In the genomic region with DNA sequence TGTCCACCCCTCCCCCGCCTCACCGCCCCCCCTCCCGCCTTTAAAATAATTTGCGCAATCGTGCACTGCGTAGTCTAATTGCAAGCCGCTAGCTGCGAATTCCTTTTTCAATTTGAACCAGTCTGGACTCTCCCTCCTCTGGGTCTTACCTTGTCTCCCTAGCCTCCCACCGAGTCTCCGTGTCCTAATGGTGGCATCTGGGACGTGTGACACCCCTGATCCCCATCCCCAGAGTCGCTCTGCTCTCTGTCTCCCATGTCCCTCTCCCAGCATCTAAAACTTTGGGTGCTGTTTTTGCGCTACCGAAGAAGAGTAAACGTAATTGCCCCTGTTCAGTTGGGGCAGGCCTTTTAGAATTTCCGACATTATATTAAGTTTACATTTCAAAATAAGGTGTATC, we compare ENCODE assay signal across 9 mouse cellular contexts. TPM values are rescaled to one million over a fixed set of nuclear protein-coding genes. Genes with fewer than 3 reads are reported as not detected.
DNase-seq lines count a peak whose midpoint lies in the region; ATAC-seq and TF ChIP-seq lines count a peak whose summit lies in the region.
"Had no signal": no experiment of that assay in that cellular context is flagged by ENCODE, and none has a peak within 500 bp of the region (broad histone marks: within the 10 kb centered on the region; RNA-seq: fewer than 3 reads in every experiment).

No protein-coding gene starts in this region.

- TF ChIP-seq EP300 in lung, postnatal 0 days (IDR thresholded peaks at IDR 0.05): no peak

- WGBS in hindbrain, embryonic 10.5 days: 1% methylated on average over 16 of the region's 16 CpGs
- 1% methylated on average over 16 of the region's 16 CpGs for WGBS in lung, postnatal 0 days

- no peaks in the 10 kb centered on the region for H3K36me3 ChIP-seq in hindbrain, embryonic 10.5 days
- H3K36me3 ChIP-seq in lung, postnatal 0 days (ENCODE audit: insufficient read depth, low read length): no peaks in the 10 kb centered on the region

- TF ChIP-seq CTCF in lung, postnatal 0 days (IDR thresholded peaks at IDR 0.05): no peak

- intact Hi-C loops in gastrocnemius, postnatal 14 days (cut with DNase I; ENCODE audit: low total_unique reads): no loop called here

- ATAC-seq in lung, postnatal 0 days: no peak

- H3K4me2 ChIP-seq in lung, postnatal 0 days (replicated peaks; ENCODE audit: low read depth, low read length): peak overlapping the region; percentile 83

- H3K27me3 ChIP-seq in hindbrain, embryonic 10.5 days (ENCODE audit: insufficient read depth, poor library complexity, severe bottlenecking): peaks cover 87% of the 10 kb centered on the region
- H3K27me3 ChIP-seq in lung, postnatal 0 days (replicated peaks; ENCODE audit: insufficient read depth, low read length): 0 out of 2 replicates have a peak, but pooled peaks cover 4% of the 10 kb centered on the region

- H3K27ac ChIP-seq in hindbrain, embryonic 10.5 days: no peak overlapping the region
- H3K27ac ChIP-seq in lung, postnatal 0 days (ENCODE audit: low read length): no peak overlapping the region

- no peak overlapping the region for H3K9ac ChIP-seq in lung, postnatal 0 days (replicated peaks; ENCODE audit: low read depth)

- H3K9me3 ChIP-seq in hindbrain, embryonic 10.5 days: no peaks in the 10 kb centered on the region
- no peaks in the 10 kb centered on the region for H3K9me3 ChIP-seq in lung, postnatal 0 days (ENCODE audit: low read length)

- H3K4me1 ChIP-seq in hindbrain, embryonic 10.5 days (replicated peaks): peaks cover 15% of the 10 kb centered on the region
- peaks cover 4% of the 10 kb centered on the region; the same call in 1 of the 2 replicates for H3K4me1 ChIP-seq in lung, postnatal 0 days (ENCODE audit: insufficient read depth, low read depth, low read length)

- DNase-seq in adrenal gland, postnatal 10 days: peak; percentile 7
- no peak for DNase-seq in adrenal gland, postnatal 4 days (ENCODE audit: low spot score in 2 of 2)
- peak; percentile 15 for DNase-seq in ES-CJ7 (ENCODE audit: low read depth, low spot score)
- DNase-seq in hindbrain, embryonic 10.5 days (ENCODE audit: low spot score): peak; percentile 30
- peak; percentile 55 for DNase-seq in lung, postnatal 0 days (ENCODE audit: low spot score)
- no peak for DNase-seq in gastrocnemius, postnatal 14 days
- no peak for DNase-seq in thymus, postnatal 14 days
- DNase-seq in cerebellum, postnatal 4 days (ENCODE audit: low spot score in 2 of 2): no peak

- peak overlapping the region; percentile 45 for H3K4me3 ChIP-seq in hindbrain, embryonic 10.5 days
- peak overlapping the region; percentile 50 for H3K4me3 ChIP-seq in lung, postnatal 0 days (ENCODE audit: low read depth, low read length)
- H3K4me3 ChIP-seq: myocyte had no signal

RNA-seq across cellular contexts. Expression of a gene that starts 0.7 kb away (rescaled TPM):
- total RNA-seq in adrenal gland, postnatal 10 days (2021): 1 to 10 TPM; 2.1 to 3.4 TPM
- 1 to 10 TPM; 2.8 to 4.3 TPM for total RNA-seq in adrenal gland, postnatal 4 days (2021)
- 1.2 and 1.8 TPM in 2 replicates for polyA plus RNA-seq in hindbrain, embryonic 10.5 days (2016; fragmentation: Nextera tagmentation; extraction: Ambion mirVana)
- 3.2 and 5.5 TPM in 2 replicates for polyA plus RNA-seq in lung, postnatal 0 days (2015; fragmentation: Nextera tagmentation; extraction: Ambion mirVana)
- 1 to 10 TPM in 1 of 2 experiments, under 1 TPM in 1; 0.89 to 1.8 TPM for total RNA-seq in gastrocnemius, postnatal 14 days (2021)

Comparison
In these comparisons a context has a peak if more than half of its experiments do, and no peak if none do; other contexts are left out.
1. DNase-seq: peak in adrenal gland, postnatal 10 days (single experiment), ES-CJ7 (single experiment), hindbrain, embryonic 10.5 days (single experiment) and lung, postnatal 0 days (single experiment); none in adrenal gland, postnatal 4 days (0 of 2), gastrocnemius, postnatal 14 days (single experiment), thymus, postnatal 14 days (single experiment) and cerebellum, postnatal 4 days (0 of 2).